Mouse (Mus musculus): ENCODE data around the gene BC034090. TPM values are rescaled to one million over a fixed set of nuclear protein-coding genes. Genes with fewer than 3 reads are reported as not detected.
A peak's percentile ranks its signal among the peaks of the same experiment; 100 is the strongest.

The BC034090 gene
- polyA plus RNA-seq, 1 experiment = 9.9 TPM

DNA sequence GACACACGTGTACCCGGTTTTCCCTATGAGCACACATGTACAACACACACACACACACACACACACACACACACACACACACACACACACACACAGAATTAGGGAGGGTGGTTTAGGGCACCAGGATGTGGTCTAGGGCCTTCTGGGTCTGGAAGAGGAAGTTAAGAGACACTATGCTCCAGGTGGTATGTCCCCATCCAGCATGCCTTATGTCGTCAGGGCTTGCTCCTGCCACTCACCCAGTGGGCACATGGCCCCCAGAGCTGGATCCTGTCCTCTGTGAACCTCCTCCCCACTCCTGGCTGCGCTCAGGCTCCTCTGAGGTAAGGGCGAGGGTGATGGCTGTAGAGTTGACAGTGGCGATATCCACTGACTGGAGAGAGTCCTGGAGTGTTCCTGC is 21.2 kb downstream of the BC034090 start:
- H3K4me1 ChIP-seq (ENCODE audit: control insufficient read depth, insufficient read depth, low read length) = peaks cover 3% of the 10 kb centered on the region; the same call in 1 of the 2 replicates
- no peak for DNase-seq
- no peak overlapping the region for H3K4me3 ChIP-seq (replicated peaks; ENCODE audit: extremely low read depth, low read depth, low read length)
- 89% methylated on average over 6 of the region's 6 CpGs for WGBS
- TF ChIP-seq CTCF (IDR thresholded peaks at IDR 0.05; ENCODE audit: insufficient read depth, low read length) (no peak), POLR2A (IDR thresholded peaks at IDR 0.05; ENCODE audit: borderline replicate concordance, extremely low read depth, low read depth, low read length) (no peak)

DNA sequence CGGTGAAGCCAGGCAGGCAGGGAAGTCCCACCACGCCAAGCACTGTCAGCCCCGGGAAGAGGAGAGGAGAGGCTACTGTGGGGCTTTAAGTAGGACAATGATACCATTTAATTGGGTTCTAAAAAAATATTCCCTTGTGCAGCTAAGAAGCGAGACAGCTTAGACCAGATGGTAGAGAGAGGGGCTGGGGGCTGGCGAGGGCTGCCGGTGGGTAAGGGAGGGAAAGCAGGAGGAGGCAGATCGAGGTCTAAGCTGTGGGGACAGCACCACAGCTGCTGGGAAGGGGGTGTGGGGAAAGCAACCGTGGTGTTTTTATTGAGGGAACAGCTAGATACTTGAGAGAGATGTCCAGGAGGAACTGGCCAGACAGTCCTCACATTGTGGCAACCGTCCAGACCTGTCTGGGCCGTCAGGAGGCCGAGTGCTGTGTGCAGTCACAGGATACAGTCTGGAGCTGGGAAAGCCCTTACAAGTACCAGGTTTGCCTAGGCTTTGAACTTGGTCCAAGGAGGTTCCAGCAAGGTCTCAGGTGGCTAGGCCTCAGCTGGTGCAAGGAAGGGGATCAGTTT is 22.1 kb downstream of the BC034090 start:
- TF ChIP-seq CTCF (IDR thresholded peaks at IDR 0.05; ENCODE audit: insufficient read depth, low read length) = no peak
- no peak for TF ChIP-seq POLR2A (IDR thresholded peaks at IDR 0.05; ENCODE audit: borderline replicate concordance, extremely low read depth, low read depth, low read length)
- Histone ChIP-seq H3K4me1 (ENCODE audit: control insufficient read depth, insufficient read depth, low read length) (peaks cover 3% of the 10 kb centered on the region; the same call in 1 of the 2 replicates), H3K4me3 (replicated peaks; ENCODE audit: extremely low read depth, low read depth, low read length) (no peak overlapping the region)
- no peak for DNase-seq
- 63% methylated on average over 11 of the region's 11 CpGs for WGBS

DNA sequence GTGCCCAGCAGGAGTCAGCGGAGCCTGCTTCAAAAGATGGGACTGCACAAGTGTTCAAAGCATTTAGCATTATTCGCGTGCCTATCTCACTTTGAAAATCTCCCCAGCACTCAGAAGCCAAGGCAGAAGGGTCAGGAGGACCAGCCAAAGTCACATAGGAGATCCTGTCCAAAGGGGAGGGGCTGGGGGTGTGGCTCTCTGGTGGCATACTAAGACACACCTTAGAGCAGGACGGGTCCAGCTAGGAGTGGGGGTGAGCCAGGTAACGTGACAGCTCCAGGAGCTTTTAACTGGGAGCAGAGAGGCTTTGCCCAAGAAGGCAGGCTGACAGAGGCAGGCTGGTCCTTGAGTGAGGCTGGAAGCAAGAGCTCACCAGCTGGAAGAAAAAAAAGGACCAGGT is 25.3 kb downstream of the BC034090 start:
- Histone ChIP-seq H3K4me3 (replicated peaks; ENCODE audit: extremely low read depth, low read depth, low read length) (no peak overlapping the region), H3K4me1 (ENCODE audit: control insufficient read depth, insufficient read depth, low read length) (peaks cover 1% of the 10 kb centered on the region; the same call in 1 of the 2 replicates)
- TF ChIP-seq POLR2A (IDR thresholded peaks at IDR 0.05; ENCODE audit: borderline replicate concordance, extremely low read depth, low read depth, low read length) (no peak), CTCF (IDR thresholded peaks at IDR 0.05; ENCODE audit: insufficient read depth, low read length) (no peak)
- no peak for DNase-seq
- 76% methylated on average over 5 of the region's 5 CpGs for WGBS

DNA sequence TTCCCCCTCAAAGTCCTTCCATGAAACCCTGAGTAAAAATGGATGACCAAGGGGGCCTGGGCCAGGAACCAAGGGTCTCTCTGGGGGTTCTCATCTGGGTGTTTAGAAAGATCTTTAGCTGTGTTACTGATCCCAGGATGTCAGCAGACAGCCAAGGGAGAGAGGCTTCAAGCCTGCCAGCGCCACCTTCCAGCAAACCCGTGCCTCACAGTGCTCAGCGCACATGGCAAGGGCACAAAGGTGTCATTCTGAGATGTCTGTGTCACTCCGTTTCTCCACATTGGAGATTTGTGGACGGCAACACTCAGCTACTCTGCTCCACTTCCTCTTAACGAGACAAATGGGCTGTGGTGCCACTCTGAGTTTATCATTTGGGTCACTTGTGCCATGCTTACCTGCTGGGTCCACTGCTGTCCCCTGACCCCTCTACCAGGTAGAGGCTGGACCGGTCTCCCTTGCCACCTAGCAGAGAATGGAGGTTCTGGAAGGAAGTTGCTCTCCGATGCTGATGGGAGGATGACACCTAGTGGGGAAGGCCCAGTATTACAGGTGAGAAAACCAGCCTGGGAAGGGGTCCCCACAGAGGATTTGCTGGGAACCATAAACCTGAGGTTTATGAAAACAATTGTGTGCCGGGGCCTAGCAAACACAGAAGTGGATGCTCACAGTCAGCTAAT is 26.2 kb downstream of the BC034090 start:
- WGBS = 51% methylated on average over 9 of the region's 9 CpGs
- no peak overlapping the region for H3K4me3 ChIP-seq (replicated peaks; ENCODE audit: extremely low read depth, low read depth, low read length)
- TF ChIP-seq CTCF (IDR thresholded peaks at IDR 0.05; ENCODE audit: insufficient read depth, low read length) = peak; percentile 87
- no peak for TF ChIP-seq POLR2A (IDR thresholded peaks at IDR 0.05; ENCODE audit: borderline replicate concordance, extremely low read depth, low read depth, low read length)
- H3K4me1 ChIP-seq (ENCODE audit: control insufficient read depth, insufficient read depth, low read length) = peaks cover under 1% of the 10 kb centered on the region; the same call in 1 of the 2 replicates
- DNase-seq = peak; percentile 56

DNA sequence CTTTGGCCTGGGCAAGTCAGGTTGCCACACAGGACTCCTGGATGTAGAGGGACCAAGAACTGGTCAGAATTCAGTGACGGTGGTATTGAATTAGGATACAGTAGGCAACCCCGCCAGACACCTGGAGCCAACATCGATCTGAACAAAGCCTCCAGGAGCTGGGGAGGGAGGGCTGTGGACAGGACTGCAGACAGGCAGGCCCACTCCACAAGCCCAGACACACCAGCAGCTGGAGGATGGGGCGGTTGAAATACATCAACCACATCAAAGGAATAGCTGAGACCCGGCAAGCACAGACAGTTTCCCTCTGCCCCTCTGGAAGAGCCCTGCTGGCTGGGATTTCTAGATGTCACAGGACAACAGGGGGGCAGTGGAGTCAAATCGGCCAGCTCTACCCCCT is 27.4 kb downstream of the BC034090 start:
- Histone ChIP-seq H3K4me1 (ENCODE audit: control insufficient read depth, insufficient read depth, low read length) (peaks cover 10% of the 10 kb centered on the region), H3K4me3 (replicated peaks; ENCODE audit: extremely low read depth, low read depth, low read length) (no peak overlapping the region)
- TF ChIP-seq CTCF (IDR thresholded peaks at IDR 0.05; ENCODE audit: insufficient read depth, low read length) (no peak), POLR2A (IDR thresholded peaks at IDR 0.05; ENCODE audit: borderline replicate concordance, extremely low read depth, low read depth, low read length) (no peak)
- WGBS = 66% methylated on average over 6 of the region's 6 CpGs
- DNase-seq = no peak

DNA sequence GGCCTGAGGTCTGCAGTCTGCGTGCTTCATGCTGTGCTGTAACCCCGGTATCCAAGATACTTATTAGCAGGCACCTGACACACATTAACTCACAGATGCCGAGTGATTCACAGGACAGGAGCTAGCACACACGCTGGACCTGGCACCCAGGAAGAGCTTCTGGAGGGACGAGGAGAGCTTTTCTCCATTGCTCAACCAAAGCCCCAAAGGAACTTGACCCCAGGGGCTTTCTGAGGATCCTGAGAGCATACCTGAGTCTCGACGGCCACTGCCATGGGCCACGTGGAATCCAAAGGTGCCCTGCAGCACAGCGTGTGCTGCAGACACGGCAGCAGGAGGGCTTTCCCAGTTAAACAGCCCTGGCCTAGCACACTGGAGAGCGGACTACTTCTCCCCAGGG is 27.9 kb downstream of the BC034090 start:
- TF ChIP-seq CTCF (IDR thresholded peaks at IDR 0.05; ENCODE audit: insufficient read depth, low read length) (no peak), POLR2A (IDR thresholded peaks at IDR 0.05; ENCODE audit: borderline replicate concordance, extremely low read depth, low read depth, low read length) (no peak)
- no peak for DNase-seq
- 83% methylated on average over 11 of the region's 11 CpGs for WGBS
- Histone ChIP-seq H3K4me1 (ENCODE audit: control insufficient read depth, insufficient read depth, low read length) (peaks cover 10% of the 10 kb centered on the region), H3K4me3 (replicated peaks; ENCODE audit: extremely low read depth, low read depth, low read length) (no peak overlapping the region)

DNA sequence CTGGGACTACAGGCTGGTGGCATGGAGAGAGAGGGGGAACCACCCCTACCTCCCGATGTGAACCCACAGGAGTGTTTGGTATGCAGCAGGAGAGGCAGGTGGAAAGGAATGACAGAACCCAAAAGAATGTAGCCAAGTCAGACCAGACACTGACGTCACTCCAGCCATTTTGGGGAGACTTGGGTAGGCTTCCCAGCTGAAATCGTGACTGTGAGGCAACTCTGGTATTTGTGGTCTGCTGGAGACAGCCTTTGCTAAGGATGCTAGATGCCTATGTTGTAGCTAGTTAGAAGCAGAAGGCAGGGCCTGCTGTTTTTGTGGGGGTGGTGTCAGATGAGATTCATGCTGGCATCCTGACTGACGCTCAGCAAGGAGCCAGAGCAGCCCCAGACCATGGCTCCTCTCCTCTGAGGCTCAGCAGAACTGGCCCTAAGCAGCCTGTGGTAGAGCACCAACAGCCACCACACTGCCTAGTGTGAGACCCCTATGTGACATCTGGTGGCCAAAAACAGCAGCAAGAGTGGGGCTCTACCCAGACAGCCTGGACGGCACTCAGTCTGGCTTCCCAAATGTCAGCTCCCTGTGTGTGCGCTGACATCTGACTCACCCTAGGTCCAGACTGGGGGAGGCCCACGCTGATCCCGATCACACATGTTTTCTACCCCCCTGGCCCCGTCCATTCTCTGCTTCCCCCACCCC is 29.0 kb downstream of the BC034090 start:
- TF ChIP-seq CTCF (IDR thresholded peaks at IDR 0.05; ENCODE audit: insufficient read depth, low read length) = no peak
- TF ChIP-seq POLR2A (IDR thresholded peaks at IDR 0.05; ENCODE audit: borderline replicate concordance, extremely low read depth, low read depth, low read length) = no peak
- no peak for DNase-seq
- 57% methylated on average over 9 of the region's 9 CpGs for WGBS
- no peak overlapping the region for H3K4me3 ChIP-seq (replicated peaks; ENCODE audit: extremely low read depth, low read depth, low read length)
- peaks cover 12% of the 10 kb centered on the region for H3K4me1 ChIP-seq (ENCODE audit: control insufficient read depth, insufficient read depth, low read length)

DNA sequence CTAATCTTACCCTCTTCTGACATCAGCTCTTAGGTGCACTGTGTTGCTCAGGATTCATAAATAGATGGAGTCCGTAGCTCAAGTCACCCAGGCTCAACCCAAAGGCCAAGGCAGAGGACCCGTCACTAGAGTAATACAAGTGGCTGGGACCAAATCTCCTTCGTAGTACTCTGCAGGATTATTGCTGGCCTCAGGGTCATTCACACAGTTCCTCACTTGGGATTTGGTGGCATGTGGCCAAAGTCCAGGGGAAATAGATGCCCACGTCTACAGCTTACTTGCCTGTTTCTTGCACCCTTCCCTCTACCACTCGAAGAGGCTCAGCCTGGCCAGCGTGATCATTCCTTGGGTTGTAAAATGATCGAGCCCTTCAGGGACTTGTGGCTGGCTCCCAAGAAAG is 30.3 kb downstream of the BC034090 start:
- TF ChIP-seq CTCF (IDR thresholded peaks at IDR 0.05; ENCODE audit: insufficient read depth, low read length) = no peak
- TF ChIP-seq POLR2A (IDR thresholded peaks at IDR 0.05; ENCODE audit: borderline replicate concordance, extremely low read depth, low read depth, low read length) = no peak
- peaks cover 12% of the 10 kb centered on the region for H3K4me1 ChIP-seq (ENCODE audit: control insufficient read depth, insufficient read depth, low read length)
- DNase-seq = no peak
- WGBS = 69% methylated on average over 7 of the region's 7 CpGs
- H3K4me3 ChIP-seq (replicated peaks; ENCODE audit: extremely low read depth, low read depth, low read length) = no peak overlapping the region

DNA sequence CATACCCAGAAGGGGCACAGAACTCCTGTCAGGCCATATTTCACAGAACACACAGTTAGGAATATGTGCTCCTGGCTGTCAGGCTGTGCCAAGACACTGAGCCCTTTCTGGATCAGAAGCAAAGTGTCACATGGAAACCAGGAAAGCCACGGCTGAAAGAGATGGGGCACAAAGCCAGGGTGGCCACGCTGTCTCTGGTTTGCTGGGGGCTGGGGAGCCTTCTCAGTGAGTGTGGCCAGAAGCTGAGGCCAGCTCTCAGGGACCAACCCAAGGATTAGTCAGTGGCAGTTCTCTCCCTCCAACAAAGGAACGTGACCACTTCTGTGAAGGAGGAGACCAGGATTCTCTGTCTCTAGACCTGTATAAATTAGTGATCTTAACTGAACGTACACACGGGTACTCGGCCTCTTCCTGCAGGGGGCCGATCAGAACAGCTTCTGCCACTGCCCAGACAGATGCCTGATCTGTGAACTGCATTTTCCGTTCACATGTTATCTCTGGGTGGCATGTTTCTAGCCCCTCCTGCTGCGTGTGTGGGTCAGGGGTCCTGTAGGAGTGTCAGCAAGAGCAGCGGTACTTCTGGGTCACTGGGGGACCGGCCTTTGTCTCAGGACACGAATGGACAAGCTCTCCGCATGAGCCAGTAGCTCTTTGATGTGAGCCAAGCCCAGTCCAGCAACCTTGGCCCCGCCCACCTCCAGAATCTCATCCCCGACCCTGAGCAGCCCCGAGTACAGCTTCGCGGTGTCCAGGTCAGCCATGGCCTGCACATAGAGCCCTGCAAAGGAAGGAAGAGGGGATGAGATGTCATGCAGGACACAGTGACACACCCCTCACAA is 31.1 kb downstream of the BC034090 start:
- TF ChIP-seq CTCF (IDR thresholded peaks at IDR 0.05; ENCODE audit: insufficient read depth, low read length) (no peak), POLR2A (IDR thresholded peaks at IDR 0.05; ENCODE audit: borderline replicate concordance, extremely low read depth, low read depth, low read length) (no peak)
- no peak for DNase-seq
- 29% methylated on average over 18 of the region's 18 CpGs for WGBS
- Histone ChIP-seq H3K4me1 (ENCODE audit: control insufficient read depth, insufficient read depth, low read length) (peaks cover 12% of the 10 kb centered on the region), H3K4me3 (replicated peaks; ENCODE audit: extremely low read depth, low read depth, low read length) (no peak overlapping the region)

Data from lung, adult 2 months (tissue).